Mouse (Mus musculus): ENCODE results near the gene Odf3l1.

The Odf3l1 gene

DNA sequence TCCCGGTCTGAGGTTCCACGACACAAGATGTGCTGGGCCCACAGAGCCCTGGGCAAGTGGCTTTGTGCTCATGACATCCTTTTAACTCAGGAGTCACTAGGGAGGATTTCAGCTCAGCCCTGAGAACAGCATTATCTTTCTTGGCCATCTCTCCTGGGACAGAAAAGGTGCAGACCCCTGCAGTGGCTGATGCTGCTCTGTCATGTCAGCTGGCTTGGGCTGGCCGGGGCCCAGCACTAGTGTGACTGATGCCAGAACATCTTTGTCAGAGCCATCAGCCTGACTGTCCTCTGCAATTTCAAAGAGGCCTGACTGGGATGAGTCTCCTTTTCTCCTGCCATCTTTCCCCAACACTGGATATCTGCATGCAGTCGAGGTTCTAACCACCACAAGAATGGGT, 17.8 kb upstream of the Odf3l1 start:
- peak in 1 of 2 experiments; percentile 38 for DNase-seq (ENCODE audit: low spot score in 2 of 2)

- peak; percentile 60 to 70 for DNase-seq (ENCODE audit: low spot score in 2 of 2)
These were observed 17.1 kb upstream of the Odf3l1 start for GRCm38 (mm10) chr9:56881539-56882082.

DNA sequence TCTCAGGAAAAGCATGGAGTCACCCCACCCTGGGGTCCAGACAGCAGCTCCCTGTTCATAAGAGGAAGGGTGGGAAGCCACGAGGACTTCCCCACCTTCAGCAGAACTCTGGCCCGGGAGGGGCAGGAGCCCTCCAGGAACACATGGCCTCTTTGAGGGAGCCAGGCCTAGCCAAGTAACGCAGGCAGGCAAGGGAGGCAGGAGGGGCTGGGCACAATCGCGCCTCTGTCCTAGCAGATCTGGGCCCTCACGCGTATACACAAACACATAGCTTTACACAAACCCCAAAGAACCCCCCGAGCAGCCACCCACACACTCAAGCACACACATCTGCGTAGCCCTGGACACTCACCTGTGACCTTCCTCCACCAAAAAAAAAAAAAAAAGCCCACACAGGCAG, 16.3 kb upstream of the Odf3l1 start:
- DNase-seq (ENCODE audit: low spot score in 2 of 2) = peak; percentile 68 to 73

DNA sequence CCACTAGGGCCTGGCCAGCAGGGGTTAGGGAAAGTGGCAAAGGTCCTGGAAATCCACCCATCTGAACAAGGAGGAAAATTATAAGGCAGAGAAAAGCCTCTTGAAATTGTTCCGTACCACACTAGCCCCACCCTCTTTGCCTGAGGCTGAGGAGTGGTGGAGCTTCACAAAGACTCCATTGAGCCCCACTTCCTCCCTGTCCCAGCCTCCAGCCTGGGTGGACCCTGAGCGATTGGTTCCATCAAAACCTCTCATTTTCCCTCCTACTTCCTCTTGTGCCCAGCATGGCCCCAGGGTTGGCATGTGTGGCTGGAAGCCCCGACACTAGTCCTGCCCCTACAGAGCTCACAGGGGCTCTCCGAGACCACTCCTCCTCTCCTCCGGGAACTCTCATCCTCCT, 12.8 kb upstream of the Odf3l1 start:
- no peak for DNase-seq (ENCODE audit: low spot score in 2 of 2)

DNA sequence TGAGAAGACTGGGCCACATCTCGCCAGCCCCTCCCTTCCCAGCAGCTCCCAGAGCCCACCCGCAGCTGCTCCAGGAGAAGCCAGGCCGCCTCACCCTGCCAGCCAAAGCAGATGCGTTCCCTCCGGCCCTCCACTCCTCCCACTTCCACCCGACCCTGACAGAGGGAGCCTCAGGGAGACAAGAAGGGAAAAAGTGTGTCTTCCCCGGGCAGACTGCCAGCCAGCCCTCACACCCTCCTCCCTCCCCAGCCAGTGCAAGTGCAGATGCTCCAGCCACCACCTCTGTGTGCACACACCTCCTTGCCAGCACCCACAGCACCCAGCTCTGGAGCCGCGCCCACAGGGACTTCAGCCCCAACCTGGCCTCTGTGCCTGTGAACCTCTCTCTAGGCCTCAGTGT, 12.3 kb upstream of the Odf3l1 start:
- DNase-seq (ENCODE audit: low spot score in 2 of 2) = peak; percentile 78 to 83

GRCm38 (mm10) chr9:56873097-56873496, 8.6 kb upstream of the Odf3l1 start:
- no peak for DNase-seq (ENCODE audit: low spot score in 2 of 2)

DNA sequence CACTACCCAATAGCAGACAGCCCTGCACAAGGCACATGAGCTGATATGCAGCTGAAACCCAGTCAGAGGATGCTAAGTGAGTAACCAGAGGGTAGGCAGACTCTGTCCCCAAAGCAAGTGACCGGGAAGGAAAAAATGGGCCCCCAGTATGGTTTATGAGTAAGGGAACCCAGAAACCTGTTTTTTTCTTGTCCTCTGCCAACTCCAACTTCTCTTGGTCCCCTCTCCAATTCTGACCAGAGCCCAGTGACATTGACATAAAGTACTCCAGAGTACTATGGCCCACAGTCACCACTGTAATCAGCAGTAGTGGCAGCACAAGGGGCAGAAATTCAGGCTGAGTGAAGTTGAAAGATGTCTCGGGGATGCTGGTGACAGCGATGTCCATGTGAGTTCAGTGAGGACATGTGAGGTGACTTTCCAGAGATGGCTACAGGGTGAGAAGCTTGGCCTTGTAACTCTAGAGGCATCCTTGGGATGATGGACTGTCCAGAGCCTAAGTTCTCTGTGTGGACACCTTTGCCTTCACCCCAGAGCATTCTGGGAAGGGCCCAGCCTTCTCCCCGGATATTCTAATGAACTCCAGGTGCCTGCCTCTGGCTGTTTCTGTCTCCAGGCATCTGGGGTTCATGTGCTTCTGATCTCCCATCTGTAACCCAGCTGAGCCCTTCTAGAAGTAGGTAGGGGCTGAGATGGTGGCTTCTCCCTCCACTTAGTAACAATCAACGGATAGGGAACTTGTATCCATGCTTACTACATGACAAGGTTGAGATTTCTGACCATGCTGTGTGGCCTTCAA, 7.8 kb upstream of the Odf3l1 start:
- DNase-seq (ENCODE audit: low spot score in 2 of 2) = no peak

DNA sequence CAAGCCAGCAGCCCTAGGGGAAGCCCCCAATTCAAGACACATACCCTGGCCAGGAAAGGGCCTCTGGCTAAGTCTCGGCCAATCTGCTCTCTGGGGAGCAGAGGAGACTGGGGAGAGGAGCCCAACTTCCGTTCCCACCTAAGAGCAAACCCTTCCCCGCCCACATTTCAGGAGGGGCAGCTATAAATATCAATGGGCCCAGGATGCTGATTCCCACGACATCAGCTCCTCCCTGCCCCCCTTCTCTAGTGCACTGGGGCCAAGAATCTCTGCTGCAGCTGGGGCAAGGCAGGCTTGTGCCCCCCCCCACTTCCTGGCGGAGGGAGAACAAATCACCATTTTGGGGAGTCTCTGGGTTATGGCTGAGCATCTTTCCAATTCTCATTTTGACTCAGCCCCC, 6.7 kb upstream of the Odf3l1 start:
- DNase-seq (ENCODE audit: low spot score in 2 of 2) = peak in 1 of 2 experiments; percentile 56

GRCm38 (mm10) chr9:56870778-56871177, 6.3 kb upstream of the Odf3l1 start:
- no peak for DNase-seq (ENCODE audit: low spot score in 2 of 2)

GRCm38 (mm10) chr9:56869552-56869951, 5.1 kb upstream of the Odf3l1 start:
- peak; percentile 77 for DNase-seq (ENCODE audit: low spot score in 2 of 2)

DNA sequence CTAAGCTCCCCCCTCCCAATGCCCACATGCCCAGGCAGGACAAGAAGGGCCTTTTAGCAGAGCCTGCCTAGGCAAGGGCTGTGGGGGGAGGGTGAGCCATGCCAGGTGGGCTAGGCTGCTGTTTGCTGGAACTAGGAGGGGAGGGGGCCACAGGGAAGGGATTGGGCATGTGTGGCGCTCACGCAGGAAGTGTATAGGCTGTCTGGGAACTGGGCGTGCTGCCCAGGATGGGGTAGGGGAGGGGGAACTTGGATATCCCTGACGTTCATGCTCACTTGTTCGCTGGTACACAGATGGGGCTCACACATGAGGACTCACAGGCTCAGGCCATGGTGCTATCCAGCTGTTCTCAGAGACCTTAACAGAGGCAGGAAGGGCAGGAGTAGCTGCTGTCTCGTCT, 3.8 kb upstream of the Odf3l1 start:
- DNase-seq (ENCODE audit: low spot score in 2 of 2) = peak; percentile 93 to 95

DNA sequence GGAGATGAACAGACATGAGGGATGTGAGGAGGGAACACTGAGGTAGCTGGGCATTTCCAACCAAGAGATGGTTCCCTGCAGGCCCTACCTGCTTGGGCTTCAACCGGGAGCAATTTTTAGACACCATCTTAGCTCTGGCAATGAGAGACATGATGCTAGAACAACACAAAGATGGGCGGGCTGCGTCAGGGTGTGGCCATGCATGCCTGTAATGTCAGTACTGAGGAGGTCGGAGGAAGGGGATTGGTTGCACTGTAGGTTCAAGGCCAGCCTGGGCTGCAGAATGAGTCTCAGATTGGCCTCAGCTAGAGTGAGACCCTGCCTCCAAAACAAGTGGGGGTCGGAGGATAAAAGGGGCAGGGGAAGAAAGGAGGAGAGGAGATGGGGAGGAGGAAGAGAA, 2.0 kb upstream of the Odf3l1 start:
- no peak for DNase-seq (ENCODE audit: low spot score in 2 of 2)

DNA sequence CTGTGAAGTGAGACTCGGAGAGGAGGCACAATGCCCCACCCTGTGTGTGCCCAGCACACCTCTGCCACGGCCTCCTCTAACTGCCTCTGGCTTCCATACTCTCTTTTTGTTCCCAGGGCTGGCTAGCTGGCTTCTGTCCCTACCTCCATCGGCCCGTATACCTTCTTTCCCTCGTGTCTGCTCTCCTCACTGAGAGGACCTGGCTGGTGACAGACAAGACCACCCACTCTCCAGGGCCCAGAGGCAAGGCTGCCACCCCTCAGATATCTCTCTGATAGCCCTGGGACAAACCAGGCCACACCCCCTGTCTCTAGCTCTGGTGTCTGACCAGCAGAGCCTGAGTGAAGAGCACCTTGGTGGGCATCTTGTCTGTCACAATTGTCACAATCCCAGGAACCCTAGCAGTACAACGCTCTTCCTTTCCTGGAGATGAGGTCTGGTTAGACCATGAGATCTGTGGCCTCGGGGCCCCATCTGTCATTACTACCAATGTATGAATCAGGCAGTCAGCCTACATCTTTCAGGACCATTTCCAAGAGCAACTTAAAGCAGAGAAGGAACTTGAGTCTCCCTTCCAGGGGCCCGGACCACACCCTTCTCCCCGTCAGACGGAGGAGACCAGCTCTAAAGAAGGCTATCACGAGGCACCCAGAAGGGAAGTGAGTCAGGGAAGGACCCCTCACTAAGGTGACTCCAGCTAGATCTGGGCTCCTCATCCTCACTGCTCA, 1.4 kb upstream of the Odf3l1 start:
- DNase-seq (ENCODE audit: low spot score in 2 of 2) = no peak

DNA sequence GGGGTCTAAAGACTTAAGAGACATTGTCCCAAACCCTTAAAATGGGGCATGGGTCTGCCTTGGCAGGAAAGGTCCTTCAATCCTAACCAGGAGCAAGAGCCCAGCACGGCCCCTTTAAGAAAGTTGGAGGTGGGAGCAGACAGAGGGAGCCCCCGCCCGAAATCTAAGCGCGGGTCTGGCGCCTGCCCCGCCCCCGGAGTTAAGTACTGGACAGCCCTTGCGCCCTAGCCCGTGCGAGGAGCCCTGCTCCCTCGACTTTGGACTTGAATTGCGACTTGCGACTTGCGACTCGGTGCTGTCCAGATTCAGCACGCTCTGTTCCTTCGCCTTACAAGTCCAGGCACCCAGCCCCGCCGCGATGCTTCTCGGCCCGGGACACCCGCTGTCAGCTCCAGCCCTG, 353 bp upstream of the Odf3l1 start, which contains the start of gene Cspg4:
Gene Cspg4 (plus strand): TSS at position 202 of the 400 bp plus-strand sequence.
- peak in 1 of 2 experiments; percentile 61 for DNase-seq (ENCODE audit: low spot score in 2 of 2)

DNA sequence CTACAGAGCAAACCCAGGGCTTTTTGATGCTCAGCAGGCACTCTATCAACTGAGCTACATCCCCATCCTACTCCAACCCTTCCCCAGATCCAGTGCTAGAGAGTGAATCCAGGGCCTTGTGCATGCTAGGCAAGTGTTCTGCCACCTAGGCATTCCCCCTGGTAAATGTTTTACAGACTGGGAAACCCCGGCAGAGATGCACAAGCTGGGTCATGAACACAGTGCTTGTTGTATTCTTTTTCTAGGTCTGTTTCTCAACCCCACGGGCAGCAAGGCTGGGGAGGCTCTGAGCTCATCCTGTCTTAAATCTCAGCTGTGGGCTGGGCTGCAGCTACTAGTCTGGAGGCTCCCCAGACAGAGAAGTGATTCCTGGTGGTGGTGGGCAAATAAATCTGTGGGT, 1.6 kb downstream of the Odf3l1 start:
- no peak for DNase-seq (ENCODE audit: low spot score in 2 of 2)

GRCm38 (mm10) chr9:56860486-56861269, 3.8 kb downstream of the Odf3l1 start:
- no peak for DNase-seq (ENCODE audit: low spot score in 2 of 2)

DNA sequence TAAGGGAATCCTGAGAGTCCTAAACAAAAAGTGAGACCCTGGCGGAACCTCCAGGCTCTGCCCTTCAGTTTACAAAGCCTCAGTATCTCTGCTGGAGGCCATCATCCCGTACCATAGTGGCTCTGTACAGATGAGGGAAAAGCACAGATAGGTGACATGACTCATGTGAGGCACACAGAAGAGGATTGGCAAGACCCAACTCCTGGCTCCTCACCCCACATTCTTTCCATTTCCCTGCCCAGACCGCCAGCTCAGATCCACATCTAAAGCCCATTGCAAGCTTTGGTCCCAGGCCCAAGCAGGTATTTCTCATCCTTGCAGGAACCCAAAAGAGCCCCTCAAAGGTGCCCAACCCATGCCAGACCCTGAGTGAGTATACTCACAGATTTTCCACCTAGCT, 4.4 kb downstream of the Odf3l1 start:
- DNase-seq (ENCODE audit: low spot score in 2 of 2) = no peak

GRCm38 (mm10) chr9:56857463-56857862, 7.0 kb downstream of the Odf3l1 start:
- no peak for DNase-seq (ENCODE audit: low spot score in 2 of 2)

- no peak for DNase-seq (ENCODE audit: low spot score in 2 of 2)
These were observed 12.7 kb downstream of the Odf3l1 start for GRCm38 (mm10) chr9:56851778-56852177.

GRCm38 (mm10) chr9:56850905-56851252, 13.6 kb downstream of the Odf3l1 start:
- DNase-seq (ENCODE audit: low spot score in 2 of 2) = no peak

- DNase-seq (ENCODE audit: low spot score in 2 of 2) = peak in 1 of 2 experiments; percentile 59
These were observed 14.2 kb downstream of the Odf3l1 start for GRCm38 (mm10) chr9:56850128-56850904.

Data from right cerebral cortex, postnatal 10 days (tissue).